Mouse (Mus musculus): ENCODE data around the gene Ugt1a8.

Gene Ugt1a8

GRCm38 (mm10) chr1:88240579-88240978 is 153.0 kb downstream of the Ugt1a8 start:
- DNase-seq: no peak

GRCm38 (mm10) chr1:88243861-88244260 is 156.2 kb downstream of the Ugt1a8 start:
- DNase-seq: no peak

- no peak for DNase-seq
Measured at GRCm38 (mm10) chr1:88245881-88246280, 158.3 kb downstream of the Ugt1a8 start.

- no peak for DNase-seq
Measured at GRCm38 (mm10) chr1:88246386-88246785, 158.8 kb downstream of the Ugt1a8 start.

- no peak for DNase-seq
Measured at GRCm38 (mm10) chr1:88247660-88248059, 160.0 kb downstream of the Ugt1a8 start.

GRCm38 (mm10) chr1:88248658-88249057 is 161.0 kb downstream of the Ugt1a8 start:
- no peak for DNase-seq

- no peak for DNase-seq
Measured at GRCm38 (mm10) chr1:88249596-88249995, 162.0 kb downstream of the Ugt1a8 start.

GRCm38 (mm10) chr1:88250023-88250422 is 162.4 kb downstream of the Ugt1a8 start:
- DNase-seq: no peak

- no peak for DNase-seq
Measured at GRCm38 (mm10) chr1:88253106-88253505, 165.5 kb downstream of the Ugt1a8 start.

- DNase-seq: no peak
Measured at GRCm38 (mm10) chr1:88253540-88253939, 165.9 kb downstream of the Ugt1a8 start.

GRCm38 (mm10) chr1:88254793-88255465 is 167.3 kb downstream of the Ugt1a8 start:
- DNase-seq: no peak

- DNase-seq: no peak
Measured at GRCm38 (mm10) chr1:88255466-88255857, 167.8 kb downstream of the Ugt1a8 start.

- no peak for DNase-seq
Measured at GRCm38 (mm10) chr1:88255989-88256754, 168.6 kb downstream of the Ugt1a8 start.

GRCm38 (mm10) chr1:88256886-88257663 is 169.5 kb downstream of the Ugt1a8 start:
- DNase-seq: no peak

- no peak for DNase-seq
Measured at GRCm38 (mm10) chr1:88257681-88258080, 170.1 kb downstream of the Ugt1a8 start.

- no peak for DNase-seq
Measured at GRCm38 (mm10) chr1:88258361-88258760, 170.7 kb downstream of the Ugt1a8 start.

- DNase-seq: no peak
Measured at GRCm38 (mm10) chr1:88258881-88259642, 171.4 kb downstream of the Ugt1a8 start.

GRCm38 (mm10) chr1:88259643-88260024 is 172.0 kb downstream of the Ugt1a8 start:
- DNase-seq: no peak

- DNase-seq: no peak
Measured at GRCm38 (mm10) chr1:88260114-88260513, 172.5 kb downstream of the Ugt1a8 start.

GRCm38 (mm10) chr1:88260604-88261377 is 173.2 kb downstream of the Ugt1a8 start:
- no peak for DNase-seq

GRCm38 (mm10) chr1:88261706-88262105 is 174.1 kb downstream of the Ugt1a8 start:
- DNase-seq: no peak

GRCm38 (mm10) chr1:88262255-88262654 is 174.6 kb downstream of the Ugt1a8 start:
- no peak for DNase-seq

All from right cerebral cortex, postnatal 25 days (tissue).